Mouse (Mus musculus) stomach, postnatal 0 days (tissue): ENCODE measurements around the gene Snx32.

ENCODE experiments used
- CTCF ChIP-seq: IDR thresholded peaks from 2 replicates; pipeline ENCODE4 v1.5.1; 2016; ENCODE audit warnings: antibody characterized with exemption, low read depth, mild to moderate bottlenecking, moderate library complexity
- EP300 ChIP-seq: optimal IDR thresholded peaks from 2 replicates; pipeline ENCODE3; 2016; ENCODE audit warnings: antibody characterized with exemption

DNA sequence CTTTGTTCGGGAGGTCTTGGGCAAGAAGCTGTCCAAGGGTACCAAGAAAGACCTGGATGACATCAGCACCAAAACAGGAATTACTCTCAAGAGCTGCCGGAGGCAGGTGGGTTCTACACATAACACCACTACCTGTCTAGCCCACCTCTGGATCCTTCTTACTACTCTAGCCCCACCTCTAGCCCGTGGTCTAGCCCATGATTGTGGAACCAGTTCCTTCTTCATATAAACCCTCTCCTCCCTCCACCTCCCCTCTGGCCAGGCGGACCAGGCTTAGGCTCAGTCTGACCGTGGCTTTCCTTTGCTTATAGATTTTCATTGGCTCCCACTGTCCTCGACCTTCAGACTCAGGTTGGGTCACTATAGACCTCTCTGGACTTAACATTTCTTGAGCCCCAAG is 48.9 kb downstream of the Snx32 start:
- TF ChIP-seq CTCF (no peak), EP300 (no peak)
